Mouse (Mus musculus): Measurements from ENCODE around the gene Samd4b. TPM values are rescaled to one million over a fixed set of nuclear protein-coding genes. Genes with fewer than 3 reads are reported as not detected.

The Samd4b gene
- polyA plus RNA-seq, 1 experiment from 2014 or later: 35.6 TPM

- 92% methylated on average over 2 of the region's 2 CpGs for WGBS
- no peaks in the 10 kb centered on the region for H3K27me3 ChIP-seq
- no peak overlapping the region for H3K4me2 ChIP-seq
- H3K36me3 ChIP-seq (replicated peaks): peaks cover 37% of the 10 kb centered on the region; the same call in 1 of the 2 replicates
- peaks cover 34% of the 10 kb centered on the region for H3K4me1 ChIP-seq
- H3K27ac ChIP-seq: no peak overlapping the region
- no peaks in the 10 kb centered on the region for H3K9me3 ChIP-seq
- no peak overlapping the region for H3K4me3 ChIP-seq (replicated peaks)
- ATAC-seq (ENCODE audit: low FRiP score): no peak
- no peak overlapping the region for H3K9ac ChIP-seq
Observed at GRCm38 (mm10) chr7:28432252-28432651, 165.7 kb downstream of the Samd4b start.

DNA sequence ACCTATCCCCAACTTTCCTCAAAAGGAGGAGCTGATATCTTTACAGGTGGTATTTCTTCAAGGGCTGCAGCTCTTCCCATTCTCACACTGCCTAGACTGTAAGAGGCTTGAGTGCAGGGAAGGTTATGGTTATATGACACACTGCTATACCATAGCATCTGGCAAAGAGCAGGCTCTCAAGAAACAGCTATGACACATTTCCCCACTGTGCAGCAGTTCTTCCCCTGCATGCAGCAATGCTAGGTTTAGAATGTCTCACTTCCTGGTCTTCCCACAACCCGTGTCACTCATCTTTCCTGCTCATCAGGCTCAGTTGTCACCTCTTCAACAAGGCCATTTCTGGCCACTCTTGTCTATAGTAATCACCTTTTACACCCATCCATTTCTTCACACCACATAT lies 167.4 kb downstream of the Samd4b start:
- no peak for ATAC-seq (ENCODE audit: low FRiP score)

DNA sequence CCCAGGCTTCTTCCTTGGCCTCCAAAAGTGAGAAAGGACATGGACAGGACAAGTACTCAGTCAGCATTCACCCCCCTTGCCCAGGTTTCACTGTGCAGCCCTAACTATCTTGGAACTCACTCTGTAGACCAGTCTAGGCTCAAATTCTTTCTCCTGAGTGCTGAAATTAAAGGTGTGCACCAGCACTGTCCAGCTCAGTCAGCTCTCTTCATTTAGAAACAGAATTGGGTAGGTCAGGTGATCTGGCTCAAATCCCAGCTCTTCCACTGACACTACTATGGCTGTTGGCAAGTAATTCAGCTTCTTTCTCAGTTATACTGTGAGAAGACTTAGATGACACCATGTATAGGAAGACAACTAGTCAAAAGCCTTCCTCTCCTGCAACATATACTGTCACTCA lies 170.2 kb downstream of the Samd4b start:
- H3K9me3 ChIP-seq: no peaks in the 10 kb centered on the region
- ATAC-seq (ENCODE audit: low FRiP score): no peak
- no peak overlapping the region for H3K4me3 ChIP-seq (replicated peaks)
- H3K27me3 ChIP-seq: no peaks in the 10 kb centered on the region
- H3K4me1 ChIP-seq: peaks cover 5% of the 10 kb centered on the region
- no peak overlapping the region for H3K4me2 ChIP-seq
- H3K9ac ChIP-seq: no peak overlapping the region
- peaks cover 43% of the 10 kb centered on the region for H3K36me3 ChIP-seq (replicated peaks)
- no peak overlapping the region for H3K27ac ChIP-seq

More for the DNA sequence above, 167.4 kb downstream of the Samd4b start:
- Histone ChIP-seq H3K4me2 (no peak overlapping the region), H3K4me3 (replicated peaks) (no peak overlapping the region), H3K4me1 (peaks cover 29% of the 10 kb centered on the region), H3K9ac (no peak overlapping the region), H3K27me3 (no peaks in the 10 kb centered on the region), H3K9me3 (no peaks in the 10 kb centered on the region), H3K36me3 (replicated peaks) (peaks cover 38% of the 10 kb centered on the region; the same call in 1 of the 2 replicates), H3K27ac (no peak overlapping the region)
- 90% methylated on average over 1 of the region's 1 CpGs for WGBS

DNA sequence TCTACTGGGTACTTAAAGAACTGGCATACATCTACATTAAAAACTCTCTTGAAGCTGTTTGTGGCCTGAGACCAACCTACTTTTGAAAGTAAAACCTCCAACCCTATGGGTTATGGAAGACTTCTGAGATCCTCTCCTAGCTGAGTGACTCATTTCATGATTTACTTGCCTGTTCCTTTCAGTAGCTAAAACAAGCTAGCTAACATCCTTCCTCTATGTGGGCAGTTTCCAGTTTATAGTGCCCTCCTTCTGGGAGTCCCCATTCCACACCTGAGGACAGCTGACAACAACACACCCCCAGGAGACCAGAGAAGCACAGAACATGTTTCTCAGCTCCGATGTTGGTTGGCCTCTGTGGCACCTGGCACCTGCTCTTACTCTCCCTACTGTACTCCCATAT lies 174.9 kb downstream of the Samd4b start:
- no peak for ATAC-seq (ENCODE audit: low FRiP score)
- Histone ChIP-seq H3K27ac (no peak overlapping the region), H3K4me1 (no peaks in the 10 kb centered on the region), H3K9me3 (no peaks in the 10 kb centered on the region), H3K27me3 (no peaks in the 10 kb centered on the region), H3K36me3 (replicated peaks) (peaks cover 74% of the 10 kb centered on the region), H3K4me3 (replicated peaks) (no peak overlapping the region), H3K4me2 (no peak overlapping the region), H3K9ac (no peak overlapping the region)
- 87% methylated on average over 1 of the region's 1 CpGs for WGBS

GRCm38 (mm10) chr7:28419416-28419815 lies 178.5 kb downstream of the Samd4b start:
- H3K9me3 ChIP-seq: no peaks in the 10 kb centered on the region
- H3K4me1 ChIP-seq: no peaks in the 10 kb centered on the region
- no peaks in the 10 kb centered on the region for H3K27me3 ChIP-seq
- no peak overlapping the region for H3K4me2 ChIP-seq
- WGBS: 98% methylated on average over 2 of the region's 2 CpGs
- no peak overlapping the region for H3K27ac ChIP-seq
- no peak for ATAC-seq (ENCODE audit: low FRiP score)
- peaks cover 95% of the 10 kb centered on the region for H3K36me3 ChIP-seq (replicated peaks)
- H3K9ac ChIP-seq: no peak overlapping the region
- H3K4me3 ChIP-seq (replicated peaks): no peak overlapping the region

DNA sequence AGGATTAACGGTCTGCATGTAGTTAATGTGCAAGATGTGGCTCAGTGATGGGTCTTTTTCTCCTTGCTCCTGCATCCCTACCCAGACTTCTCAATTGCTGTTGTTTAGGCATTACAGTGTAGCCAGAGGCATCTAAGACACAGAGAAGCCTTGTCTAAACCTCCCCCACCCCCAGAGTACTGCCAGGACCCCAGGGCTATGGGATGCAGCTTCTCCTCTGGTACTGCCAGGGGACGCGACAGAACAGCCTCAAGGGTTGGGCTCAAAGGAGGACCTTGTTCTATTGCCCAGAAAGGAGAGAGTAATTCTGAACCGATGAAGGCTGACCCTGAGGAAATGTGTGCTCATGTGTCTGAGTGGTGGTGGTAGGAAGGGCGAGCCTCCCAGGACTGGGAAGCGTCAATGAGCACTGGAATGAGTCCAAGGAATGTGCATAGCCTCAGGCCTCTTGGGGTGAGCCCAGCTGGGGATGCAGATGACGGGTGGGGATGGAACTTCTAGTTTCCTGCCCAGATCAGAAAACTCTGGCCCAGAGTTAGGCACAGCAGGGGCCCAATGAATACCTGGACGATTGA lies 179.8 kb downstream of the Samd4b start:
- no peak overlapping the region for H3K4me2 ChIP-seq
- H3K27me3 ChIP-seq: no peaks in the 10 kb centered on the region
- H3K9me3 ChIP-seq: no peaks in the 10 kb centered on the region
- H3K36me3 ChIP-seq (replicated peaks): peaks cover 95% of the 10 kb centered on the region
- no peaks in the 10 kb centered on the region for H3K4me1 ChIP-seq
- 88% methylated on average over 8 of the region's 8 CpGs for WGBS
- no peak overlapping the region for H3K4me3 ChIP-seq (replicated peaks)
- ATAC-seq (ENCODE audit: low FRiP score): no peak
- H3K27ac ChIP-seq: no peak overlapping the region
- H3K9ac ChIP-seq: no peak overlapping the region

DNA sequence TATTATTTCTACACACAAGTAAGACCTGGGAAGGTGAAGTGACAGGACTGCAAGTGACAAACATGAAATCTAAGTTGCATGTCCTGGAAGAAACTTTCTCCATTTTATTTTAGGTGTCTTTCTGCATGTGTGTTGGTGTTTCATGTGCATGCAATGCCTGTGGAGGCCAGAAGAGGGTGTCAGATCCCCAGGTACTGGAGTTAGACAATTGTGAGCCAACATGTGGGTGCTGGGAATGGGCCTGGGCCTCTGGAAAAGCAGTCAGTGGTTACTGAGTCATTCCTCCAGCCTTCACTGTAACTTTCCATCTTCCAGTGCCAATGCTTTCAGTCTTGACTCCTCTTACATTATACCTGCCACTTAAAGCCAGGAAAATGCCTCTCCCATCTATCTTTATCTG lies 180.6 kb downstream of the Samd4b start:
- peaks cover 95% of the 10 kb centered on the region for H3K36me3 ChIP-seq (replicated peaks)
- no peak for ATAC-seq (ENCODE audit: low FRiP score)

DNA sequence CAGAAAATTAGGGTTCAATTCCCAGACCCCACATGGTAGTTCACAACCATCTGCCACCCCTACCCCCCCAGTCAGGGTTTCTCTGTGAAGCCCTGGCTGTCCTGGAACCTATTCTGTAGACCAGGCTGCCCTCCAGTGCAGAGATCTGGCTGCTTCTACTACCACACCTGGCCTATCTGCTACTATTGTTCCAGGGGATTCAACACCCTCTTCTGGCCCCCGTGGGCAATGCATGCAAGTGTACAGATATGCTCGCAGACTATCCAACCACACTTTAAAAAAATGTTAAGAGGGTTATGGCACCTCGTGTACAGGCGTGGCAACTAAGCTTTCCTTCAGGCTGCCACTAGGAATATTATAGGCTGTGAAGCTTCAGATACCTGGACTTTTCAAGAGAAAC lies 185.1 kb downstream of the Samd4b start:
- H3K27ac ChIP-seq: no peak overlapping the region
- no peak overlapping the region for H3K4me3 ChIP-seq (replicated peaks)
- H3K4me1 ChIP-seq: no peaks in the 10 kb centered on the region
- H3K4me2 ChIP-seq: no peak overlapping the region
- WGBS: 94% methylated on average over 4 of the region's 4 CpGs
- no peaks in the 10 kb centered on the region for H3K9me3 ChIP-seq
- no peak for ATAC-seq (ENCODE audit: low FRiP score)
- H3K36me3 ChIP-seq (replicated peaks): peaks cover 94% of the 10 kb centered on the region
- no peak overlapping the region for H3K9ac ChIP-seq
- H3K27me3 ChIP-seq: no peaks in the 10 kb centered on the region

More for the DNA sequence above, 180.6 kb downstream of the Samd4b start:
- no peak overlapping the region for H3K4me3 ChIP-seq (replicated peaks)
- no peak overlapping the region for H3K4me2 ChIP-seq
- H3K4me1 ChIP-seq: no peaks in the 10 kb centered on the region
- no peak overlapping the region for H3K27ac ChIP-seq
- no peak overlapping the region for H3K9ac ChIP-seq
- H3K27me3 ChIP-seq: no peaks in the 10 kb centered on the region
- no peaks in the 10 kb centered on the region for H3K9me3 ChIP-seq

GRCm38 (mm10) chr7:28410841-28411475 lies 187.0 kb downstream of the Samd4b start:
- Histone ChIP-seq H3K4me3 (replicated peaks) (no peak overlapping the region), H3K9ac (no peak overlapping the region), H3K4me1 (no peaks in the 10 kb centered on the region), H3K36me3 (replicated peaks) (peaks cover 96% of the 10 kb centered on the region), H3K9me3 (no peaks in the 10 kb centered on the region), H3K27ac (no peak overlapping the region), H3K27me3 (no peaks in the 10 kb centered on the region), H3K4me2 (no peak overlapping the region)
- WGBS: 90% methylated on average over 3 of the region's 3 CpGs
- ATAC-seq (ENCODE audit: low FRiP score): no peak

DNA sequence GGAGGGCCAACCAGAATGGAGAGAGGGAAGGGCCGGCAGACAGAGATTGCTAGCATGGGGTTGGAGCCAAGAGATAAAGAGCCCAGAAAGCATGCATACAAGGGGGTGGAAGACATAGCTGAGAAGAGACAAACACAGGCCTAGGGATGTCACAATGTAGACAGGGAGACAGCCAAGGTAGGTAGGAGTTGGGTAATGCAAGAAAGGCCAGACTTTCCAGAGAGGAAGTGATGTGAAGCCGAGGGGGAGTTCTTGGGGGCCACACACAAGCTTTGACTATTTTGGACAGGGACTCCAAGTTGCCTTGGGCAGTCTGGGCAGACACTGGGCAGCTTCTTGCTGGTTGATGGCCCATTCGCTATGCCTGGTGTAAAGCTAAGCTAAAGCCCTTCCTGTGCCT lies 196.0 kb downstream of the Samd4b start:
- no peak for ATAC-seq (ENCODE audit: low FRiP score)
- 84% methylated on average over 3 of the region's 3 CpGs for WGBS
- Histone ChIP-seq H3K4me3 (replicated peaks) (no peak overlapping the region), H3K9me3 (no peaks in the 10 kb centered on the region), H3K4me1 (no peaks in the 10 kb centered on the region), H3K9ac (no peak overlapping the region), H3K4me2 (no peak overlapping the region), H3K27me3 (no peaks in the 10 kb centered on the region), H3K27ac (no peak overlapping the region), H3K36me3 (replicated peaks) (peaks cover 94% of the 10 kb centered on the region)

GRCm38 (mm10) chr7:28401030-28401429 lies 196.9 kb downstream of the Samd4b start:
- 100% methylated on average over 1 of the region's 1 CpGs for WGBS

DNA sequence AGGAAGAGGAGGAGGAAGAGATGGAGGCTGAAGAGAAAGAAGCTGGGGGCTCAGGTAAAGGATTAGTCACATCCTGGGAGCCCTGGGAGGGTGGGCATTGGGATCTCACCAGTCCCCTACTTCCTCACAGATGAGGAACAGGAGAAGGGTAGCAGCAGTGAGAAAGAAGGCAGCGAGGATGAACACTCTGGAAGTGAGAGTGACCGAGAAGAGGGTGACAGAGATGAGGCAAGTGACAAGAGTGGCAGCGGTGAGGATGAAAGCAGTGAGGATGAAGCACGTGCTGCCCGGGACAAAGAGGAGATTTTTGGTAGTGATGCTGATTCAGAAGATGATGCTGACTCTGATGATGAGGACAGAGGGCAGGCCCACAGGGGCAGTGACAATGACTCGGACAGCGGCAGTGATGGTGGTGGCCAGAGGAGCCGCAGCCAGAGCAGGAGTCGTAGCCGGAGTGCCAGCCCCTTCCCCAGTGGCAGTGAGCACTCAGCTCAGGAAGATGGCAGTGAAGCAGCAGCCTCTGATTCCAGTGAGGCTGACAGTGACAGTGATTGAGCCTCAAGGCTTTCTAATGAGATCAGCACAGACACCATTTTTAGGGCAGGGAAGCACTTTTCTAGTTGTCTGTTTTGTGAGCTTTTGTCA lies 199.1 kb downstream of the Samd4b start:
- 94% methylated on average over 10 of the region's 10 CpGs for WGBS
- peaks cover 87% of the 10 kb centered on the region for H3K36me3 ChIP-seq (replicated peaks)

More at GRCm38 (mm10) chr7:28401030-28401429, 196.9 kb downstream of the Samd4b start:
- no peaks in the 10 kb centered on the region for H3K4me1 ChIP-seq
- H3K9ac ChIP-seq: no peak overlapping the region
- H3K4me2 ChIP-seq: no peak overlapping the region
- ATAC-seq (ENCODE audit: low FRiP score): no peak
- no peaks in the 10 kb centered on the region for H3K9me3 ChIP-seq
- H3K27me3 ChIP-seq: no peaks in the 10 kb centered on the region
- H3K36me3 ChIP-seq (replicated peaks): peaks cover 94% of the 10 kb centered on the region
- no peak overlapping the region for H3K27ac ChIP-seq
- no peak overlapping the region for H3K4me3 ChIP-seq (replicated peaks)

GRCm38 (mm10) chr7:28398000-28398399 lies 199.9 kb downstream of the Samd4b start:
- H3K9ac ChIP-seq: no peak overlapping the region
- peaks cover 79% of the 10 kb centered on the region for H3K36me3 ChIP-seq (replicated peaks)
- no peak overlapping the region for H3K4me3 ChIP-seq (replicated peaks)
- 69% methylated on average over 3 of the region's 3 CpGs for WGBS
- no peaks in the 10 kb centered on the region for H3K9me3 ChIP-seq
- ATAC-seq (ENCODE audit: low FRiP score): no peak
- peaks cover 9% of the 10 kb centered on the region for H3K4me1 ChIP-seq
- H3K4me2 ChIP-seq: no peak overlapping the region
- no peaks in the 10 kb centered on the region for H3K27me3 ChIP-seq
- H3K27ac ChIP-seq: no peak overlapping the region

More for the DNA sequence above, 199.1 kb downstream of the Samd4b start:
- no peak for ATAC-seq (ENCODE audit: low FRiP score)
- no peaks in the 10 kb centered on the region for H3K9me3 ChIP-seq
- no peak overlapping the region for H3K4me2 ChIP-seq
- H3K27ac ChIP-seq: no peak overlapping the region
- no peaks in the 10 kb centered on the region for H3K27me3 ChIP-seq
- no peak overlapping the region for H3K9ac ChIP-seq
- no peak overlapping the region for H3K4me3 ChIP-seq (replicated peaks)
- H3K4me1 ChIP-seq: peaks cover 2% of the 10 kb centered on the region

Measured in forebrain, embryonic 12.5 days (tissue).